Mouse (Mus musculus) cerebellum, adult 2 months (tissue): ENCODE measurements around the gene Rps12.

Experiments
- CTCF ChIP-seq: fragments of 200-500 bp; IDR thresholded peaks from 2 replicates; pipeline ENCODE4 v1.5.1; 2011; ENCODE audit warnings: low read depth, mild to moderate bottlenecking, control low read depth, low read length, moderate library complexity, borderline replicate concordance; ENCODE audit not compliant: insufficient read depth
- POLR2A ChIP-seq: fragments of 200-500 bp; IDR thresholded peaks from 2 replicates; pipeline ENCODE4 v1.6.1; 2011; ENCODE audit warnings: low read length, control low read depth, borderline replicate concordance; ENCODE audit not compliant: insufficient read depth

GRCm38 (mm10) chr10:23799933-23800332, 12.9 kb upstream of the Rps12 start:
- TF ChIP-seq CTCF = no peak
- no peak for TF ChIP-seq POLR2A
